Mouse (Mus musculus) v-Abl transformed pro-B cells (cell line): ENCODE measurements around the gene Sbf2.

Source experiments
- in situ Hi-C, 2 experiments: fragments of 400-800 bp; cut with MboI; formaldehyde crosslinking; loops; one replicate each; pipeline ENCODE4 v1.15.1; 2025; ENCODE audit not compliant: unreplicated experiment in 2 of 2

Sbf2 gene

GRCm38 (mm10) chr7:110324852-110325251 lies 289.9 kb downstream of the Sbf2 start:
- in situ Hi-C loops = no loop called here

DNA sequence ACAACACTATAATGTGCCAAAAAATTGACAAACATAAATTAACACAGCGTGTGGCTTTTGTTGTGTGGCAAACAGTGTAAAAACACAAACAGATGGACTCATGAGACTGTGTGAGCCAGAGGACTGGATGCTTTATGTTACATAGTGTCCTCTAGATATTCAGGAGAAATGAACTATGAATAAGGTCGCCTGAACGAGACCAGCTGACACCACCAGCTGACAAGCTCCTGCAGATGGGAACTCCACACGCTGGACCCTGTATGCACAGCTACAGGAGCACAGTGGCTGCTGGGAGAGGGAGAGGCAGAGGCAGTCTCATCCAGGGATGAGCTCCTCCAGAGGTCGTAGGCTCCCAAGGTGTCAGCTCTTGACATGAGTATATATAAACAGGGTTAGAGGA lies 293.6 kb downstream of the Sbf2 start:
- in situ Hi-C loops = no loop called here

DNA sequence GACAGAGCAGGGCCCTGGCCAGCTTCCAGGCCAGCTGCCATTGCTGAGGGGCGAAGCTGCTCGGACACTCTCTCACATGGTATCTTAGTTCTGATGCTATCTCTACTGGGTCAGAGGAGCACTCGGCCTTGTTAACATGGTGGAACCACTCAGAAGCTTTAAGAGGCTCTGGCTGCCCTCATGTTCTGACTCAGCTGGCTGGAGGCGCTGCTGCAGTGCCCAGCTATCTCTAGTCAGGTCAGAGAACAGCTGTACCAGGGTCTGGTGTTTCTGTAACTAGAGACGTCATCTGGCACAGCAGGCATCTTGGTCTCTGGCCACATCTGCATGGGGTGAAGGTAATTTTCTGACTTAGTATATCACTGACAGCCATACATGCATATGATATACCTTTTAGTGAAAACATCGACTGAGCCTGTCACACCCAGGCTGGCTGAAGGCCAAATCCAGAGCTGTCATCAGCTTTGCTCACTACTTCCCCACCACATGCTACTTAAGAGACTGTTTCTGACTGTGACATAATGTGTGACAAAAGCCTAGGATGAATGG lies 295.7 kb downstream of the Sbf2 start:
- in situ Hi-C loops = no loop called here

DNA sequence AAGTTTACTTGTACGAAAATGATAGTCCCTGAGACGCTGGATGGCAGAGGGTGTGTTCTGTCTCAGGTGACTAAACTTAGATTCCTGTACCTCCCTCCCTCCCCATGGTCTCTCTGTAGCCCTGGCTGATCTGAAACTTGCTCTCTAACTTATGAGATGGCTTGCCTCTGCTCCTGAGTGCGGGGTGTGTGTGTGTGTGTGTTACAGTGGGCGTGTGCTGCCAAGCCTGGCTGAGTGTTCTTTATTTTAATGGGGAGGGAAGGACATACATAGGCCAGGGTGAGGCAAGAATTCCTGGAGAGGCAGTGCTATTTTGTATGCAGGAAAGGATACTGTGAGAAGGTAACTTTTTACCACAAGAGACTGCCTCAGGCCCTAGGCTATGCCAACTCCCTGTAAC lies 297.3 kb downstream of the Sbf2 start:
- in situ Hi-C loops = no loop called here

- in situ Hi-C loops = no loop called here
Measured at GRCm38 (mm10) chr7:110315352-110315751, 299.4 kb downstream of the Sbf2 start.

- in situ Hi-C loops = no loop called here
Measured at GRCm38 (mm10) chr7:110314401-110314890, 300.3 kb downstream of the Sbf2 start.

DNA sequence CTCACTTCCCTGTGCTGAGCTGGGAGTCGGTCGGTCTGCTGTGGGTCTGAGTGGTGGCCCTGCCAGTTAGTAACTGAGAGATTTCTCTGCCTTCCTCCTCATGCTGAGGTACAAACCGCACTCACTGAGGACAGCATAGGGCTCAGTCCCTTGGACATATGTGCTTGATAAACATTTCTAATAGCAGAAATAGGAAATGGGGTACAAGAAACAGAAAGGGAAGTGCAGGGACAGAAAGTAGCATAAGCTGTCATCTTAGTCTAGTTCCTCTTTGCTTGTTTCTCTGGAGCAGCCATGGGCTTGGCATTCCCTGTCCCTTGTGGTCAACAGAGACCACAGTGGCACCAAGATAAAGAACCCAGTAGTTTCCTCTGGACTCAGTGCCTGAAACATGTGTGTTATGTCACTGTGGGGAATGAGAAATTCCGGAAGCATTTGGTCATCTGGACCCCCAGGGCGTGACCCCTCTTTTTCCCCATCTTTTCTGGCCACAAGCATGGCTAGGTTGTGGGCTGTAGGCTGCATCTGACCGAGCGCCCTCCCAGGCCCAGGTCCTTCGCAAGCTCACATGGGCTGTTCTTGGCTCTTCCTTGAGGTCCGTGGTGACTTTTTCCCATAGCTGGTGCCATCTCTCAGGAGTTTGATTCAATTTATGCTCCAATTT lies 301.2 kb downstream of the Sbf2 start:
- in situ Hi-C loops = no loop called here

GRCm38 (mm10) chr7:110309246-110309645 lies 305.5 kb downstream of the Sbf2 start:
- in situ Hi-C loops = no loop called here

DNA sequence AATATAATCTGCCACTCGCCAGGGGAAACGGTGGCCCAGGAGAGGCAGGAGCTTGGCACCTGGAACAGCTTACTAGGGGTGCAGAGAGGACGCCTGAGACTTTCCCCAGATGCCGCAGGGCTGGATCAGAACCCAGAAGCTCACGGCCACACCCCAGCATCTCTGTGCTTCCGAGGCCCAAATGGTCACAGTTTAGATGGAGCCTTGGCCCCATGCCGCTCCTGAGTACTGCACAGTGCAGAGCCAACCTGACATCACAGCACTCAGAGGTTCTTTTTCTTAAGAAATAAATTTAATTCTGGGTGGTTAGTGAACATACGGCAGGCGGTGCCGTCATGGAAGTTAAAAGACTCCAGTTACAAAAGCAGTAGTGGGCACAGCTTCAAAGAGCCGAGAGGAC lies 307.0 kb downstream of the Sbf2 start:
- in situ Hi-C loops = no loop called here

GRCm38 (mm10) chr7:110306281-110306680 lies 308.4 kb downstream of the Sbf2 start:
- in situ Hi-C loops = no loop called here

GRCm38 (mm10) chr7:110305486-110305885 lies 309.2 kb downstream of the Sbf2 start:
- in situ Hi-C loops = no loop called here

GRCm38 (mm10) chr7:110302886-110303285 lies 311.8 kb downstream of the Sbf2 start:
- in situ Hi-C loops = no loop called here

DNA sequence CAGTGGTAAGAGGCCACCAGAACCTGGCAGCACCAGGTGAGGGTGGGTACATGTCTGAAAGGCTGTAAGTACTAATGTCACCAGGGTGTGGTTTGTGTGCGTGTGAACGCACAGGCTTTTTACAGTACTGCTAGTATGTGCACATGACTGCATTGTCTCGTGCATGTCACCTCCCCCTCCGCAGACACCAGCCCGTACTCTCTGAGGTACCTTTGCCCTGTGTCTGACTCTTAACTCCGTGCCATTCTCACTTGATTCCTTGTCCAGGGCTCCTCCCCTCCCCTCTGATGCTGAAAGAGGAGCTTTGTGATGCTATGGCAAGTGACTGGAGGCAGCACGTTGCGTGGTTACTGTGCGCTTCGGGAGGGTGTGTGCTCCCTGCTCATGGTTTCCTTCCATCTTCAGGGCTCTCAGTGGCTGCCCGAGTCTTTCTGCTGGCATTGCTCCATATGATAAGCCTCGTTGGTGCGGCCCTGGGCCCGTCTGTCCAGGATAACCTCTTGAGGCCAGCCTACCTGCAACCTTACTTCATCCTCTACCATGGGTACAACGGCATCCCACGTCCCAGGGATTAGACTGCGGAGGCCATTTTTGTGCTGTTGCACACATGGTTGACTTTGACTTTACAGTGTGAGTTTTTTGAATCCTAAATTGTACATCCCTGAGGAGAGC lies 315.8 kb downstream of the Sbf2 start:
- in situ Hi-C loops = loop anchor here in 1 of 2 experiments (25.0 kb wide), 2 partner anchors 713 to 1663 kb away; no protein-coding TSS in a partner anchor

GRCm38 (mm10) chr7:110298090-110298489 lies 316.6 kb downstream of the Sbf2 start:
- in situ Hi-C loops = loop anchor here in 1 of 2 experiments (25.0 kb wide), 2 partner anchors 714 to 1664 kb away; no protein-coding TSS in a partner anchor

- in situ Hi-C loops = loop anchor here in 1 of 2 experiments (25.0 kb wide), 2 partner anchors 715 to 1665 kb away; no protein-coding TSS in a partner anchor
Measured at GRCm38 (mm10) chr7:110297611-110298010, 317.1 kb downstream of the Sbf2 start.

GRCm38 (mm10) chr7:110296889-110297603 lies 317.7 kb downstream of the Sbf2 start:
- in situ Hi-C loops = loop anchor here in 1 of 2 experiments (25.0 kb wide), 2 partner anchors 715 to 1665 kb away; no protein-coding TSS in a partner anchor

DNA sequence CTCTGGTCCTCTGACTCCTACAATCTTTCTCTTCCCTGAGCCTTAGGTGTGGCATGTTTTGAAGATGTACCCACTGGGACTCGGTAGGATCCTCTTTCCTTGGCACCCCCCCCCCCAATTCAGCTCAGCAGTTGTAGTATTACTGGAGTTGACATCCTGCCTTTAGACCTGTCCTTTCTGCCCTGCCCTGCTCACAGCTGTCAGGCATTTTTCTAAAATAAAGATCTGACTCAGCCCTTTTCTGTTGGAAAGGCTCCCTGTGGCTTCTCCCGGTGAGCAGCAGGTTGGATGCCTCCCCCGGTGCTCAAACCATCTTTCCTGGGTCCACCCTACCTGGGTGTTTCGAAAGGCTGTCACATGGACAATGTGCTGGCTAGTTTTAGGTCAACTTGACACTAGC lies 325.1 kb downstream of the Sbf2 start:
- in situ Hi-C loops = loop anchor here (5.0 to 25.0 kb wide), 8 partner anchors 138 to 1673 kb away; partner anchors contain the start of gene Adm (in 2 of the 2)

DNA sequence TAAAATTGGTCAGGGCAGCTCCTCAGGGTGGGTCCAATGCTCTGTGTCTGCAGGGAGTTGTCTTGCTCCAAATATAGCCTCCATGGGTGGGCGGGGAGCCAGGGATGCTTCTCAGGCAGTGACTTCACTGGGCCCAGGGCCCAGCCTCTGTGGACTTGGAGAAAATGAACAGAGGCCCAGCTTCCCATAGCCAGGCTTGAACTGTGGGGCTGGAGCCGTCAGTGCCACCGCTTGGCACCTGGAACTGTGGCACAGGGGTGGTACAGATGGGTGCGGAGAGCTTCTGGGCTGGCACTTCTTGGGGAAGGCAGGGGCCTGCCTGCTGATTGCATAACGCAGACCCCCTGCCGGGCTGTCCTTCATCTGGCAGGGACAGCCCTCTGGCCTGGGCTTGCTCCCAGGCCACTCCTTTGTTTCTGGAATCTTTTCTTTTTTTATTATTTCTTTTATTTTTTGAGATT lies 326.0 kb downstream of the Sbf2 start:
- in situ Hi-C loops = loop anchor here (5.0 to 25.0 kb wide), 8 partner anchors 139 to 1674 kb away; partner anchors contain the start of gene Adm (in 2 of the 2)

DNA sequence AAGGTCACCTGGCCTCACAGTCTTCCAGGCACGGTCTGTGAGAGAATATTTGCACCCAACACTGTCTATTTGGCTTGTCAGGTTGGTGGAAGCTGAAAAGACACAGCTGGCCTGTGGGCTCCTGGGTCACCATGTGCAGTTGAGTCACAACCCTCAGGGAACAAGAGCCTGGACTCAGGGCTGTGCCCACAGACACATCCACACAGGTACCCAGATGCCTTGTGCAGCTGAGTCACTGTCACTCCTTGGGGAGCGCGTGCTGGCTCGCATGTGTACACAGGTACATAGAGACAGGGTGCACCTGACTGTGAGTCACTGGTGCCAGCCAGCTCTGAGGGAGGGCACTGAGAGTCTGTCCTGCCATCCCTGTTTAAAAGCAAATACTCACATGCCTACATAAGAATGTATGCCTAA lies 326.5 kb downstream of the Sbf2 start:
- in situ Hi-C loops = loop anchor here (5.0 to 25.0 kb wide), 8 partner anchors 139 to 1674 kb away; partner anchors contain the start of gene Adm (in 2 of the 2)

- in situ Hi-C loops = loop anchor here (5.0 to 25.0 kb wide), 8 partner anchors 140 to 1675 kb away; partner anchors contain the start of gene Adm (in 2 of the 2)
Measured at GRCm38 (mm10) chr7:110287476-110288071, 327.1 kb downstream of the Sbf2 start.
